Mouse (Mus musculus) heart, postnatal 25 days (tissue): ENCODE measurements at regions not wholly inside any gene's neighbourhood (a gene's known extent, or its start where the extent isn't known, plus 50 kb on each side); places are given as distances from the start of the nearest gene placed in this dataset.

Source experiments
- DNase-seq: peaks from one replicate; pipeline ENCODE4 v3.0.0; 2022; ENCODE audit warnings: low spot score
- intact Hi-C: fragments of 180-260 bp; cut with DNase I; formaldehyde crosslinking; loops from one replicate; pipeline ENCODE4 v1.15.1; 2025

DNA sequence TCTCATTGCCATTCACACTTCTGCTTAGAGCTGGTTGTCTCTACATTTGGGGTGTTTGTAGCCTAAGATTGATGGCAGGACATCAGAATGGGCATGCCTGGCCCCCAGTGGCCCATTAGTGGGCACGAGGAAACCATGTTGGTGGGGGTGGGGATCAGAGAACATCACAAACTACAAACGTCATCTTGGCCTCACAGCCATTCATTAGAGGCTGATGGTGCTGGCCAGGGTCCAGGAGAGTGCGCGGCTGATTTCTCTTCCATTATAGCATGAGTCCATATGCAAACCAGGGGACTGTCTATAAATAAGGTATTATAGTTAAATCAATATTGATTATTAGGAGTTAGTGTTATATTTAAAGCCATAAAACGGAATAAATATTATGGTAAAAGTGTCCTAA lies 67.9 kb downstream of the 3100002H09Rik start:
- DNase-seq = no peak
- intact Hi-C loops = no loop called here

GRCm38 (mm10) chr4:124538471-124538870 lies 72.1 kb downstream of the 3100002H09Rik start:
- intact Hi-C loops = no loop called here
- DNase-seq = no peak

GRCm38 (mm10) chr4:124537681-124538080 lies 72.9 kb downstream of the 3100002H09Rik start:
- intact Hi-C loops = no loop called here
- DNase-seq = no peak

- intact Hi-C loops = no loop called here
- no peak for DNase-seq
These were observed 77.0 kb downstream of the 3100002H09Rik start for GRCm38 (mm10) chr4:124533614-124534013.

DNA sequence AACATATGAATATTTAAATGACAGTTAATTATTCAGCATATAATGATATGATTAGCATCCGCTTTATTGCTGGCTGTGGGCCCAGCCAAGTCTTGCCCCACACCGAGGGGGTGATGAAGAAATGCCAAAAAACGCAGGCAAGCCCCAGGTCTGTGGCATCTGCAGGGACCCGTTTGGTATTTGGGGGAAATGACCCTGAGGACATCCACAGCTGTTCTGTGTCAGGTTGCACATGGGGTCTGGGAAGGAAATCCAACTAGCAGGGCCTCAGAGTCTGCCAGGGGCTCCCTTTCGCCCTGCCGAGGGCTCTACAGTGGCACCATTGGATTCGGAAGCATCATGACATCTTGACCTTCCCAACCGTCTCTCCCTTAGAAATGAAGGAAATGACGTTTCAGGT lies 80.0 kb downstream of the 3100002H09Rik start:
- intact Hi-C loops = no loop called here
- no peak for DNase-seq

DNA sequence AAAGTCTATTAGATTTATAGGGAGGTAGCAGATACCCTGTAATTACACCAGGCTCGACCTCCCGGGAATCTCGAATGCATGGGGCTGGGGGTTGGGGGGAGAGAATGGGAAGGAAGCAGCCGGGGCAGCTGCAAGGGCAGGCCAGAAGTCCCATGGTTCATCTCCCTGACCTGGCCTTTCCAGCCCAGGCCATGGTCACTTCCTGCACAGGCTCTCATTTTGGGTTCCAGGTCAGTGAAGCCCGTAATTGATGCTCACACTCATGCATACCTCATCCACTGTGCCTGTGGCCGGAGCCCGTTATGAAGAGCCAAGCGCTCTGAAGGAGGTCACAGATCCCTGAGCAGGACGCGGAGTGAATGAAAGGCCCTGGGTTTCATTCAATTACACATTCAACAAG lies 83.8 kb downstream of the 3100002H09Rik start:
- intact Hi-C loops = no loop called here

DNA sequence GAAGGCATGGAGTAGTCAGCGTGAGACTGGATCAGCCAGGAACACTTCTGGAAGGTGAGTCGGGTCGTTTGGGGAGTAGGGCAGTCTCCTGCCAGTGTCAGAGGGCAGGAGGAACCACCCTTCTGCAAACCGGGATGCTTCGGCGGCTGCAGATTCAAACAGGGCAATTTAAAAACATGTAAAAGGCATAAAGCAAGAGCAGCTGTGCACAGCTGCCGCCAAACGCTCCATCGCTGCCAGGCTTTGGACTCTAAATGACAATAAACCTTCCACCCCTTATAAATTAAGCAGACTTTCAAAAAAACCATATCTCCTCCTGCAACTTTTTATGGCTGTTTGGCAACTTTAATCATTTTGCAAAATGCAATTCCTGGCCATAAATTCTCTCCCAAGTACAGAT lies 84.2 kb downstream of the 3100002H09Rik start:
- intact Hi-C loops = no loop called here
- DNase-seq = no peak

More for the DNA sequence above, 83.8 kb downstream of the 3100002H09Rik start:
- no peak for DNase-seq

DNA sequence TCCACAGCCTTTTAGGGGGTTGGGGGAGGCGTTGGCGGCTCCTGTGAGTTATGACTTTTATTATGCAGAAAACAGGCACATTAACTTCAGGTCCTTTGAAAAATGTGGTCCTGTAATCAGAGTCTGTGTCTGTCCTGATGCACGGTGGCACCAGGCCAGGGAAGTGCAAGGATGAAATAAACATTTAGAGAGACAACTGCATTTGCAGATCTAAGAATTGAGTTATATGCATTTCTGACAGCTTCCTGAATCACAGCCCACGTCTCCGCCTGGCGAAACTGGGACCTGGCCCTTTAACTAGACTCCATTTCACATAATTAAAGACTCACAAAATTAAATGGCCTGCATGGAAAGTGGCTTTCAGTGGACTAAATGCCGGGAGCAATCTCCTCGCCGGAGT lies 90.3 kb downstream of the 3100002H09Rik start:
- no peak for DNase-seq
- intact Hi-C loops = no loop called here

GRCm38 (mm10) chr4:124511761-124512160 lies 98.8 kb downstream of the 3100002H09Rik start:
- intact Hi-C loops = no loop called here
- DNase-seq = no peak

DNA sequence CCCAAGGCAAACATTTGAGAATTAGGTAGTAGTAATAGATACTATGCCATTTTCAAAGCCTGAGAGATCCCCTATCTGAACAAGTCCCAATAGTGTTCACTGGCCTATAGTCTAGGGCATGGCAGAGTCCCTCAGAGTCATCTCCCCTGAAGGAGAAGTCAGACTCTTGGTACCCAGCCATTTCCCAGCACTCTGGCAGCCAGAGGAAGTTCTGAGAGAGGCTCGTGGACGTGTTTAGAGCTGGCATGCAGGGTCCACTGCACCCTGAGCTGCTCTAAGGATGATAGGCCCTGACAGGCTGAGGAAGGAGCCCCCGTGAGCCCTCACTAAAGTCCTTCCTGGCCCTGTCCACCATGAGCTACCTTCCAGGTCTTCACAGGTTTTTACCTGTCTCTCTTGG lies 99.8 kb downstream of the 3100002H09Rik start:
- intact Hi-C loops = no loop called here
- no peak for DNase-seq

DNA sequence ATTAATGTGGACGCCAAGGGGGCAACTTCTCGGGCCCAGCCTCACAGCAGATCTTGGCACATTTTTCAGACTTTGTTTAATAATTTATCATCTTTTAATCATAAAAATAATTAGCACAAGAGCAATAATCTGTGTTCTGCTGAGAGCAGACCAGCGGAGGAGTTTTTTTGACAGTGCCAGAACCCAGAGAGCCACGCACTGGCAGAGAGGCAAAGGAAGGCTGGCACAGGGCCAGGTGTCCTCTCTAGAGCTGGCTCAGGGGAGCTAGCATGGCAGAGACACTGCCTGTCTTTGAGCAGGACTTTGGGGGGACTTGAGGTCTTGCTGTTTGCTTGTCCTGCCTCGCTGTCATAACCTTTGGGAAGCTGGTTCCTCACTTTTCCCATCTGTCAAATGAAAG lies 100.9 kb downstream of the 3100002H09Rik start:
- intact Hi-C loops = no loop called here
- no peak for DNase-seq

DNA sequence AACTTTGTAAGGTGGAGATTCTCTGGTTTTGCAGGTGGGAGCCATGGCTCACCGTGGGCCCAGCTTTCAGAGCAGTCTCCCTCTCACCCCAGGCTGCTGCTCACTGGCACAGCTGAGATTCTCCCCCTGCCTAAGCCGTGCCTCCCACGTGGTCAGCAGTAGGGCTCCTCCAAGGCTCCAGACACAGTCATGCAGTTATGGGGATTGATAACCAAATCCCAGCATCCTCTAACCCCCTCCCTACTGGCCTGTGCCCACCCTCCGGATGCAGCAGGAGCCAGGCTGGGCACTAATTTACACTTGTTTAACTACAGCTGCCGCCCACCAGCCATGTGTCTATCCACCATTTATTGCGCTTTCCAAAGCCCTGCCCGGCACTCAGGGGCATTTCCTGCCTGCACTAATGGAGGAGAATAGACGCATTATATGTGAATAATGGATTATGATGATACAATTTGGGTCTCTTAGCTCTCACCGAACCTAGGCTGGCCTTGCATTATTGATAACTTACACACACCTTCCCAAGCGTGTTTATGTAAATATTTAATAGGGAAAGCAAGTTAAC lies 104.4 kb downstream of the 3100002H09Rik start:
- intact Hi-C loops = no loop called here
- DNase-seq = no peak

- DNase-seq = no peak
- intact Hi-C loops = no loop called here
These were observed 108.8 kb downstream of the 3100002H09Rik start for GRCm38 (mm10) chr4:124501785-124502184.

DNA sequence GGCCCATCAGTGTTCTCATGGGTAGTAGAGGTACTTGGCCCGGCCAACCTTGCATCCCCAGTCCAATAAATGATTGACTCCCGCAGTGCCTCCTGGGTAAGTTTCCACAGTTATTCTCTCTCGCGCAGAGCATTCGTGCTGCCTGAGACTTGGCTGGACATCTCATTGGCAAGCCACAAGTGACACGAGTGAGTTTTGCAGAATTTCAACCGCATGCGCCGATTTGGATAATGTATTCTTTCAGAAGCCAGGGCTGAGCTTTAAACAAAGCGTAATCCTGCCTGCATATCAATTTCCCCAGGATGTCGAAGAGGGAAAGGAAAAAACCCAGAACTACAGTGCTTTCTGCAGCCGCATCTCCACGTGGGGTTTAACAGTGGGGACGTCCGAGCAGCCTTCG lies 112.6 kb downstream of the 3100002H09Rik start:
- no peak for DNase-seq
- intact Hi-C loops = no loop called here

DNA sequence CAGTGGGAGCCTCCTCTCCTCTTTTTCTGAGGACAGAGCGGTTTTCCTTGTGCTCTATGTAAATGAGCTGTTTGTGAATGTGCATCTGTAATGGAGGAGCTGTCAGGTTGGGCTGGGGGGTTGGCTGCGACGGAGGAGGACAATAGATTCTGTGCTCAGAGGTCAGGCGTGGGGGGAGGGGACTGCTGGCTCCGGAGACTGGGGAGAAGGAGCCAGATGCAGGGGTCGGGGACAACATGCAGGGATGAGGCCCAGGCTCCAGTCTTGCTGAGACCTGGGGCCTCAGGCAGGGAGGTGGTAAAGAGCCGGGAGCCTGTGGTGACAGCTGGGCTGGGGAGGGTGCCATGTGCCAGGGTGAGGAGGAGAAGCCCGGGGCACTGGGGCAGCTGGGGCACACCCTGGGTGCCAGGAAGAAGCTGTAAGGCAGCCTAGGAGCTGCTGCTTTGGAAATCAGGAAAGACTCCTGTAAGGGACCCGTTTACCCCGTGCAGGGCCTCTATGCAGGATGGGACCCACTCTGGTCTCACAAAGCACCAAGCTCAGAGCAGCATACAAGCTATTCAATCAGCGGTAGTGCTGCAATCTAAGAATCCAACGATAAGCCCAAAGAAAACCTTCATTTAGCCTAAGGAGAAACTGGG lies 124.5 kb downstream of the 3100002H09Rik start:
- no peak for DNase-seq
- intact Hi-C loops = no loop called here

GRCm38 (mm10) chr4:124484613-124485586 lies 125.7 kb downstream of the 3100002H09Rik start:
- intact Hi-C loops = no loop called here

DNA sequence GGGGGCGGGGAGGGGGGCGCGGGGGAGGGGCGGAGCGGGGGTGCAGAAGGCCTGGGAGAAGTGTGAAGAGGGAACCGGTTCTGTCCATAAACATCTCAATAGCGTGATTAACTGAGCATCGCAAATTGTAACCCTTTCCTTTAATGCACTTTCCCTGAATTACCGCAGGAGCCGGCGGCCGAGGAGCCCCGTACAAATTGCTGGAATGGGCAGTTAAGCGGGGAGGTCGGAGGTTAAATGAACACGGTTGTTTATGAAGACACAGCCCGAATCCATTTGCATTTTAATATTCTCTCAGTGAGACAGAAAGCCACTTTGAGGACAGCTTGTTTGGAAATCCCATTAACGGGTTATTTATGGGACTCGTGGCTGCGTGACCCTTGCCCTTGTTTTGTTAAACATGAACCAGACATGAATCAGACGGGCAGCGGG lies 132.7 kb downstream of the 3100002H09Rik start:
- intact Hi-C loops = no loop called here

More at GRCm38 (mm10) chr4:124484613-124485586, 125.7 kb downstream of the 3100002H09Rik start:
- no peak for DNase-seq

DNA sequence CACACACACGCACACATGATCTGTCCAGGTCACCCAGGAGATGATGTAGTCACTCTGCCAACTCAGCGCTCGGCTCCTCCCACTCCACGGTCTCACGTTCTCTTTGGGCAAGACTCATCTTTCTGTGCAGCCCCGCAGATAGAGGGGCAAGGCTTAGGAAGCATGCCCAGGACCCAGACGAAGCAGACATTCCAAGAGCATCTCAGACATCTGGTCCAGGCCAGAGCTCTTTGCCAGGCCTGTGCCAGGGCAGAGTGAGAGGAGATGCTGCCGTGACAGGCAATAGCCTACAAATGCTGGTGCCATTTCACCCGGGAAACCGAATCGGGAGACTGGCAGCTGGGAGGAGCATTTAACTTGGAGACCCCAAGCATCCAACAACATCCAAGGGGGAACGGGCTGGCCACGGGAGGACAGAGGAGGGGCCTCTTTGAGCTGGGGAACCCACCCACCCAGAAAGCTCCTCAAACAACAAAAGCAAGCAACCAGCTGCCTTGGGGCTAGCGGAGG lies 133.2 kb downstream of the 3100002H09Rik start:
- no peak for DNase-seq
- intact Hi-C loops = no loop called here

More for the DNA sequence above, 132.7 kb downstream of the 3100002H09Rik start:
- DNase-seq = no peak

GRCm38 (mm10) chr4:124465229-124465820 lies 145.3 kb downstream of the 3100002H09Rik start:
- DNase-seq = no peak
- intact Hi-C loops = no loop called here
